Mouse (Mus musculus) liver, adult 2 months (tissue): ENCODE measurements around the gene Gm5737.

ENCODE experiments used
- CTCF ChIP-seq: fragments of 200-500 bp; IDR thresholded peaks from 2 replicates; pipeline ENCODE4 v1.5.1; 2011; ENCODE audit warnings: low read depth, low read length, control low read depth
- POLR2A ChIP-seq: fragments of 200-500 bp; IDR thresholded peaks from 2 replicates; pipeline ENCODE4 v1.6.1; 2011; ENCODE audit warnings: low read length, control low read depth; ENCODE audit not compliant: insufficient read depth; ENCODE audit errors: extremely low read depth

DNA sequence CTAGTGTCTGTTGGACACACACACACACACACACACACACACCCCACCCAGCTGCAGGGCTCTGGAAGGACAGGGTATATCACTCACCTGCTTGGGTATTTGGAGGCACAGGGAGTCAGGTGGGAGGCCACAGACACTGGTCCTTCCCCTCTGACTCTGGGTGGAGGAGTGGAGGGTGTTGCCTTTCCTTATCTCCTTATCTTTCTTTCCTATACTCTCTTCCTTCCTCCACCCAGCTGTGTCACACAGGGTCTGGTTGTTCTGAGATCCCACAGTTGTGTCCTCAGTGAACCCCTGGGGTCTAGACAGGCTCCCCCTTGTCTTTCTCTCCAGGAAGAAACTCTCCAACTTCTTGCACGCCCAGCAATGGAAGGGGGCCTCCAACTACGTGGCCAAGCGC lies 67.8 kb downstream of the Gm5737 start:
- no peak for TF ChIP-seq CTCF
- TF ChIP-seq POLR2A: no peak
